8 mouse cellular contexts compared by ENCODE assay signal in the genomic region with DNA sequence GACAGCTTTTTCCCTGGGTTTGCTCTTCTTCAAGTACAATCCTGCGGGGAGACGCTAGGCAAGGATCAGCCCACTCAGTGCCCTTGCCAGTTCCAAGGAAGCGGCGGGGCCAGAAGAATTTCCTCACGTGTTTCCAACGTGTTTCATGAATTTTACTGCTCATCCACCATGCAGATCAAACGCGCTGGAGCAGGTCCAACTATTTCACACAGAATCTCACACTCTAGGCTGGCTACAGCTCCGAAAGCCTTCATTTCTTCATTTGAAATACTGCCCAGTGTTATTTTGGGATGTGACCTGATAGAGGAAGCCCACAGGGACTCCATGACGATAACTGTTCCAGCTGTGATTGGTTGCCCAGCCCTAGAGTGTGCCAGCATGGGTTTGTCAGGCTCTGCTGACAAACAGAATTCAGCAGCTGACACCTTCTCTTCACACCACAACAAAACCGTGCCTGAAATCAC. TPM values are rescaled to one million over a fixed set of nuclear protein-coding genes. Genes with fewer than 3 reads are reported as not detected.
A peak's percentile ranks its signal among the peaks of the same experiment; 100 is the strongest.
DNase-seq lines count a peak whose midpoint lies in the region; ATAC-seq lines count a peak whose summit lies in the region.
"Had no signal": no experiment of that assay in that cellular context is flagged by ENCODE, and none has a peak within 500 bp of the region (broad histone marks: within the 10 kb centered on the region; RNA-seq: fewer than 3 reads in every experiment).

No protein-coding gene starts in this region.

- 0 out of 2 replicates have a peak, but pooled peaks cover 3% of the 10 kb centered on the region for H3K36me3 ChIP-seq in midbrain, embryonic 16.5 days (ENCODE audit: control insufficient read depth, insufficient read depth, low read length)
- peaks cover 8% of the 10 kb centered on the region for H3K36me3 ChIP-seq in midbrain, embryonic 11.5 days (ENCODE audit: control insufficient read depth, insufficient read depth, low read length)
- peaks cover 18% of the 10 kb centered on the region for H3K36me3 ChIP-seq in heart, embryonic 15.5 days

- no peaks in the 10 kb centered on the region for H3K4me1 ChIP-seq in midbrain, embryonic 16.5 days (ENCODE audit: control insufficient read depth, insufficient read depth, low read length)
- no peaks in the 10 kb centered on the region for H3K4me1 ChIP-seq in midbrain, embryonic 11.5 days (ENCODE audit: control insufficient read depth, insufficient read depth, low read length)
- peaks cover 58% of the 10 kb centered on the region for H3K4me1 ChIP-seq in heart, embryonic 15.5 days (replicated peaks)
- H3K4me1 ChIP-seq: neural tube, embryonic 12.5 days had no signal

- ATAC-seq in midbrain, embryonic 16.5 days, result no peak
- no peak for ATAC-seq in midbrain, embryonic 11.5 days (ENCODE audit: low FRiP score)
- ATAC-seq in heart, embryonic 15.5 days (replicated peaks; ENCODE audit: insufficient number of reproducible peaks, insufficient read depth, low FRiP score, low read depth), result peak; percentile 98

- 0 out of 2 replicates have a peak overlapping the region, but pooled peaks have one; percentile 32 for H3K27ac ChIP-seq in midbrain, embryonic 16.5 days (ENCODE audit: low read length)
- no peak overlapping the region for H3K27ac ChIP-seq in midbrain, embryonic 11.5 days (ENCODE audit: low read depth, low read length)
- H3K27ac ChIP-seq in heart, embryonic 15.5 days, result peak overlapping the region; percentile 85
- H3K27ac ChIP-seq: neural tube, embryonic 12.5 days had no signal

- no peak overlapping the region for H3K4me3 ChIP-seq in midbrain, embryonic 16.5 days (ENCODE audit: low read depth, low read length)
- H3K4me3 ChIP-seq in midbrain, embryonic 11.5 days (ENCODE audit: low read depth, low read length), result no peak overlapping the region
- peak overlapping the region; percentile 11; the same call in 1 of the 2 replicates for H3K4me3 ChIP-seq in heart, embryonic 15.5 days
- H3K4me3 ChIP-seq: neural tube, embryonic 12.5 days had no signal

- no peaks in the 10 kb centered on the region for H3K9me3 ChIP-seq in midbrain, embryonic 16.5 days (replicated peaks; ENCODE audit: control insufficient read depth, low read length, poor library complexity, severe bottlenecking)
- no peaks in the 10 kb centered on the region for H3K9me3 ChIP-seq in midbrain, embryonic 11.5 days (ENCODE audit: control insufficient read depth, low read length)
- H3K9me3 ChIP-seq in heart, embryonic 15.5 days (replicated peaks), result no peaks in the 10 kb centered on the region
- H3K9me3 ChIP-seq: neural tube, embryonic 12.5 days had no signal

- WGBS in midbrain, embryonic 16.5 days, result 80% methylated on average over 11 of the region's 11 CpGs
- WGBS in midbrain, embryonic 11.5 days, result 94% methylated on average over 11 of the region's 11 CpGs
- WGBS in heart, embryonic 15.5 days, result 18% methylated on average over 11 of the region's 11 CpGs

- no peak overlapping the region for H3K9ac ChIP-seq in midbrain, embryonic 16.5 days (ENCODE audit: low read depth, low read length)
- H3K9ac ChIP-seq in midbrain, embryonic 11.5 days (ENCODE audit: low read length), result no peak overlapping the region
- no peak overlapping the region for H3K9ac ChIP-seq in heart, embryonic 15.5 days
- H3K9ac ChIP-seq: neural tube, embryonic 12.5 days had no signal

- no peak for DNase-seq in midbrain, embryonic 11.5 days (ENCODE audit: low spot score, missing footprints)
- DNase-seq in cerebellum, postnatal 36 days, result peak; percentile 31 to 54
- DNase-seq in left cerebral cortex, adult 18-20 months (ENCODE audit: low spot score in 2 of 2), result peak; percentile 50 to 58
- peak; percentile 11 for DNase-seq in retina, postnatal 7 days (ENCODE audit: low read depth, low spot score)
- DNase-seq in thymus, adult 18-20 months, result no peak

- no peak overlapping the region for H3K4me2 ChIP-seq in midbrain, embryonic 16.5 days (ENCODE audit: low read length)
- no peak overlapping the region for H3K4me2 ChIP-seq in midbrain, embryonic 11.5 days
- H3K4me2 ChIP-seq in heart, embryonic 15.5 days, result peak overlapping the region; percentile 51
- H3K4me2 ChIP-seq: neural tube, embryonic 12.5 days had no signal

- no peaks in the 10 kb centered on the region for H3K27me3 ChIP-seq in midbrain, embryonic 16.5 days (ENCODE audit: control insufficient read depth, insufficient read depth, low read depth, low read length)
- no peaks in the 10 kb centered on the region for H3K27me3 ChIP-seq in midbrain, embryonic 11.5 days (ENCODE audit: control insufficient read depth, insufficient read depth, low read length)
- no peaks in the 10 kb centered on the region for H3K27me3 ChIP-seq in heart, embryonic 15.5 days
- H3K27me3 ChIP-seq: neural tube, embryonic 12.5 days had no signal

RNA-seq across cellular contexts. Expression of a gene that starts 28.5 kb away (rescaled TPM):
- polyA plus RNA-seq in midbrain, embryonic 16.5 days (2015; fragmentation: Nextera tagmentation; extraction: Ambion mirVana), result 14.7 and 18.5 TPM in 2 replicates
- polyA plus RNA-seq in midbrain, embryonic 11.5 days (2014; fragmentation: Nextera tagmentation; extraction: Ambion mirVana), result 9.6 and 12.4 TPM in 2 replicates
- polyA plus RNA-seq in heart, embryonic 15.5 days (2015; fragmentation: Nextera tagmentation; extraction: Ambion mirVana), result 11.8 and 14.6 TPM in 2 replicates
- total RNA-seq in left cerebral cortex, adult 18-20 months (2021), result 1 to 10 TPM; 7.1 to 9.7 TPM

RNA-seq across cellular contexts. Expression of a gene that starts 51.0 kb away (rescaled TPM):
- polyA plus RNA-seq in midbrain, embryonic 16.5 days (2015; fragmentation: Nextera tagmentation; extraction: Ambion mirVana), result 3.5 and 4.7 TPM in 2 replicates
- 1.8 and 3.5 TPM in 2 replicates for polyA plus RNA-seq in midbrain, embryonic 11.5 days (2014; fragmentation: Nextera tagmentation; extraction: Ambion mirVana)
- polyA plus RNA-seq in heart, embryonic 15.5 days (2015; fragmentation: Nextera tagmentation; extraction: Ambion mirVana), result 4.6 and 9.4 TPM in 2 replicates
- 10 to 100 TPM; 35.5 to 39.2 TPM for total RNA-seq in left cerebral cortex, adult 18-20 months (2021)

RNA-seq across cellular contexts. Expression of a gene that starts 55.6 kb away (rescaled TPM):
- polyA plus RNA-seq in midbrain, embryonic 16.5 days (2015; fragmentation: Nextera tagmentation; extraction: Ambion mirVana), result 28.7 and 36.1 TPM in 2 replicates
- 39.1 and 39.2 TPM in 2 replicates for polyA plus RNA-seq in midbrain, embryonic 11.5 days (2014; fragmentation: Nextera tagmentation; extraction: Ambion mirVana)
- 16.5 and 20.4 TPM in 2 replicates for polyA plus RNA-seq in heart, embryonic 15.5 days (2015; fragmentation: Nextera tagmentation; extraction: Ambion mirVana)
- 10 to 100 TPM; 83.3 to 86.2 TPM for total RNA-seq in left cerebral cortex, adult 18-20 months (2021)

Comparison
In these comparisons a context has a peak if more than half of its experiments do, and no peak if none do; other contexts are left out.
1. DNase-seq: peak in cerebellum, postnatal 36 days (2 of 2), left cerebral cortex, adult 18-20 months (2 of 2) and retina, postnatal 7 days (single experiment); none in midbrain, embryonic 11.5 days (single experiment) and thymus, adult 18-20 months (0 of 2).